Mouse (Mus musculus) stomach, embryonic 14.5 days (tissue): ENCODE measurements around the gene Sec24a. TPM values are rescaled to one million over a fixed set of nuclear protein-coding genes. Genes with fewer than 3 reads are reported as not detected.
"Not testable (repeated sequence)": the region's sequence is repeated elsewhere in the genome, so short reads cannot be mapped to it uniquely, and the experiment has no call there.

Experiments
- ATAC-seq: fragments of 200-750 bp; cut with Nextera tagmentation; 2 replicates; pipeline ENCODE4 v1.8.0; 2017; ENCODE audit warnings: low read depth, moderate TSS enrichment; ENCODE audit not compliant: insufficient number of reproducible peaks, insufficient read depth, low FRiP score
- H3K27ac ChIP-seq: fragments of 300-500 bp; sonication (generic); 2 replicates; pipeline ENCODE4 v1.5.1; 2014; ENCODE audit warnings: mild to moderate bottlenecking, low read length, moderate library complexity, mixed read lengths
- H3K27me3 ChIP-seq: fragments of 300-500 bp; sonication (generic); 2 replicates; pipeline ENCODE4 v1.6.1; 2014; ENCODE audit warnings: low read length, control low read depth, mixed read lengths; ENCODE audit not compliant: control insufficient read depth, insufficient read depth
- H3K36me3 ChIP-seq: fragments of 300-500 bp; sonication (generic); 2 replicates; pipeline ENCODE4 v1.6.1; 2014; ENCODE audit warnings: mild to moderate bottlenecking, control low read depth, low read length, moderate library complexity, mixed read lengths; ENCODE audit not compliant: control insufficient read depth, insufficient read depth
- H3K4me1 ChIP-seq: fragments of 300-500 bp; sonication (generic); 2 replicates; pipeline ENCODE4 v1.6.1; 2014; ENCODE audit warnings: low read length, control low read depth, mixed read lengths; ENCODE audit not compliant: control insufficient read depth, insufficient read depth
- H3K4me2 ChIP-seq: fragments of 300-500 bp; sonication (generic); replicated peaks from 2 replicates; pipeline ENCODE4 v1.6.1; 2014; ENCODE audit warnings: low read depth, low read length, control low read depth
- H3K4me3 ChIP-seq: fragments of 300-500 bp; sonication (generic); 2 replicates; pipeline ENCODE4 v1.5.1; 2014; ENCODE audit warnings: low read depth, low read length, control low read depth
- H3K9ac ChIP-seq: fragments of 300-500 bp; sonication (generic); replicated peaks from 2 replicates; pipeline ENCODE4 v1.6.1; 2014; ENCODE audit warnings: low read depth, mild to moderate bottlenecking, control low read depth, low read length, moderate library complexity, mixed read lengths
- H3K9me3 ChIP-seq: fragments of 300-500 bp; sonication (generic); 2 replicates; pipeline ENCODE4 v1.6.1; 2016; ENCODE audit warnings: low read depth, low read length, control low read depth; ENCODE audit not compliant: control insufficient read depth
- WGBS: fragments of 180-500 bp; shearing (Covaris S2); extraction: QIAGEN DNeasy Blood & Tissue Kit; methylation state at CpG from one replicate; pipeline ENCODE4 v1.1.7; 2014; 5-methylcytosine and 5-hydroxymethylcytosine counted together
- polyA plus RNA-seq: library from polyadenylated mRNA; unstranded; fragments of >200 nt; fragmentation: Nextera tagmentation; extraction: Ambion mirVana; gene quantifications from 2 replicates; pipeline ENCODE4 v1.2.1, GENCODE M21; 2014

Sec24a gene
- polyA plus RNA-seq, 1 experiment from 2014 or later, result 19.7 TPM

GRCm38 (mm10) chr11:51767579-51768220 lies 4.3 kb upstream of the Sec24a start:
- H3K9ac ChIP-seq, result no peak overlapping the region
- H3K4me1 ChIP-seq, result peaks cover 6% of the 10 kb centered on the region; the same call in 1 of the 2 replicates
- no peaks in the 10 kb centered on the region for H3K36me3 ChIP-seq
- no peaks in the 10 kb centered on the region for H3K9me3 ChIP-seq
- 70% methylated on average over 8 of the region's 8 CpGs for WGBS
- no peaks in the 10 kb centered on the region for H3K27me3 ChIP-seq
- H3K4me3 ChIP-seq, result no peak overlapping the region
- no peak overlapping the region for H3K27ac ChIP-seq
- H3K4me2 ChIP-seq, result no peak overlapping the region
- ATAC-seq, result no peak

GRCm38 (mm10) chr11:51764816-51765215 lies 1.4 kb upstream of the Sec24a start:
- no peak for ATAC-seq
- H3K4me2 ChIP-seq, result peak overlapping the region; percentile 85
- 77% methylated on average over 4 of the region's 4 CpGs for WGBS
- H3K9me3 ChIP-seq, result no peaks in the 10 kb centered on the region
- no peak overlapping the region for H3K9ac ChIP-seq
- H3K36me3 ChIP-seq, result no peaks in the 10 kb centered on the region
- H3K4me1 ChIP-seq, result peaks cover 6% of the 10 kb centered on the region; the same call in 1 of the 2 replicates
- H3K27ac ChIP-seq, result no peak overlapping the region
- peak overlapping the region; percentile 82; the same call in 1 of the 2 replicates for H3K4me3 ChIP-seq
- H3K27me3 ChIP-seq, result no peaks in the 10 kb centered on the region

DNA sequence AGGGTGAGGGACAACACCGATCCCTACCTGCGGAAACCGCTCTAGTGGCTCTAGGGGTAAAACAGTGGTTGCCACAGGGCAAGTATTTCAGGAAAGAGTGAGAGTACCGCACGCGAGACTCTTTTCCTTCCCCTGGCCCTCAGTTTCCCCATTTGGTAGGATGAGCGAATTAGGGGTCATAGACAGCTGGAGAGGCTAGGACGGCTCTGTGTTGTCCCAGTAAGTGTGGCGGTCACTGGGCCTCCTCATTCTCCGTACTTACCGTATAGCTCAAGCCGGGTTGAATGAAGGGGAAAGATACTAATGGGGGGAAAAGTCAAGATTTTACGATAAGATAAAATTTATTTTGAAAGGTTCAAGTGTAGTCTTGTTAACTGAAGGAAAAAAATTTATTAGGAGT lies 521 bp upstream of the Sec24a start:
- Histone ChIP-seq H3K4me2 (peak overlapping the region; percentile 85), H3K4me3 (peak overlapping the region; percentile 82), H3K4me1 (peaks cover 6% of the 10 kb centered on the region; the same call in 1 of the 2 replicates), H3K36me3 (no peaks in the 10 kb centered on the region), H3K9ac (peak overlapping the region; percentile 75), H3K27me3 (no peaks in the 10 kb centered on the region), H3K9me3 (no peaks in the 10 kb centered on the region), H3K27ac (no peak overlapping the region)
- no peak for ATAC-seq
- WGBS, result 3% methylated on average over 13 of the region's 13 CpGs

DNA sequence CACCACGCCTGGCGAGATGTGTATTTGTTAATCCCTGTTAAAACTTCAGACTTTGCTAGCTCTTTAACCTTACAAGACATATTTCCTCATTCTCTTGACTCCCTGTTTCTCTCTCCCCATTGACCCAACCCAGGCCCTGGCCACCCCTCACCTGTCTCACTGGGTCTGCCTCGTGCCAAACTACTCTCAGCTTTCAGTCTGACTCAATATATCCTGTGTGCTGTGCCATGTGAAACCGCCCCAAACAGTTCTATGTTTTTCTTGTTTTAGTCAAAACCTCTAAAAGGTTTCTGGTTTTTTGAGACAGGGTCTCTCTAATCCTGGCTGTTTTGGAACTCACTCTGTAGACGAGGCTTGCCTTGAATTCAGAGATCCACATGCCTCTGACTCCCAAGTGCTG lies 2.2 kb downstream of the Sec24a start:
- no peak overlapping the region for H3K9ac ChIP-seq

GRCm38 (mm10) chr11:51759941-51760657 lies 3.3 kb downstream of the Sec24a start:
- no peak overlapping the region for H3K27ac ChIP-seq
- H3K27me3 ChIP-seq, result no peaks in the 10 kb centered on the region
- no peak overlapping the region for H3K9ac ChIP-seq
- no peak overlapping the region for H3K4me3 ChIP-seq
- H3K4me2 ChIP-seq, result no peak overlapping the region
- 82% methylated on average over 6 of the region's 6 CpGs for WGBS
- ATAC-seq, result no peak
- peaks cover 6% of the 10 kb centered on the region; the same call in 1 of the 2 replicates for H3K4me1 ChIP-seq
- no peaks in the 10 kb centered on the region for H3K36me3 ChIP-seq
- no peaks in the 10 kb centered on the region for H3K9me3 ChIP-seq

More for the DNA sequence above, 2.2 kb downstream of the Sec24a start:
- no peaks in the 10 kb centered on the region for H3K9me3 ChIP-seq
- H3K4me2 ChIP-seq, result no peak overlapping the region
- peaks cover 6% of the 10 kb centered on the region; the same call in 1 of the 2 replicates for H3K4me1 ChIP-seq
- H3K4me3 ChIP-seq, result no peak overlapping the region
- no peaks in the 10 kb centered on the region for H3K36me3 ChIP-seq
- no peak for ATAC-seq
- no peaks in the 10 kb centered on the region for H3K27me3 ChIP-seq
- H3K27ac ChIP-seq, result no peak overlapping the region
- WGBS, result 72% methylated on average over 5 of the region's 5 CpGs

- WGBS, result 76% methylated on average over 2 of the region's 2 CpGs
- no peaks in the 10 kb centered on the region for H3K27me3 ChIP-seq
- no peak overlapping the region for H3K27ac ChIP-seq
- H3K4me3 ChIP-seq, result no peak overlapping the region
- H3K4me1 ChIP-seq, result peaks cover 5% of the 10 kb centered on the region
- ATAC-seq, result no peak
- no peak overlapping the region for H3K9ac ChIP-seq
- H3K9me3 ChIP-seq, result no peaks in the 10 kb centered on the region
- H3K4me2 ChIP-seq, result no peak overlapping the region
- no peaks in the 10 kb centered on the region for H3K36me3 ChIP-seq
Measured at GRCm38 (mm10) chr11:51759251-51759650, 4.2 kb downstream of the Sec24a start.

GRCm38 (mm10) chr11:51758207-51758606 lies 5.2 kb downstream of the Sec24a start:
- not testable (repeated sequence) for H3K9ac ChIP-seq, H3K4me1 ChIP-seq, H3K27me3 ChIP-seq, H3K36me3 ChIP-seq, H3K9me3 ChIP-seq, H3K27ac ChIP-seq, ATAC-seq, H3K4me2 ChIP-seq, H3K4me3 ChIP-seq
- WGBS, result 79% methylated on average over 5 of the region's 5 CpGs

GRCm38 (mm10) chr11:51757625-51758024 lies 5.8 kb downstream of the Sec24a start:
- H3K9ac ChIP-seq, result no peak overlapping the region
- H3K27me3 ChIP-seq, result no peaks in the 10 kb centered on the region
- no peaks in the 10 kb centered on the region for H3K9me3 ChIP-seq
- no peaks in the 10 kb centered on the region for H3K36me3 ChIP-seq
- WGBS, result 82% methylated on average over 5 of the region's 5 CpGs
- ATAC-seq, result no peak
- H3K4me3 ChIP-seq, result no peak overlapping the region
- H3K4me2 ChIP-seq, result no peak overlapping the region
- H3K27ac ChIP-seq, result no peak overlapping the region
- H3K4me1 ChIP-seq, result peaks cover 4% of the 10 kb centered on the region
